Mouse (Mus musculus): ENCODE data around the gene Tuba1c.

The Tuba1c gene

DNA sequence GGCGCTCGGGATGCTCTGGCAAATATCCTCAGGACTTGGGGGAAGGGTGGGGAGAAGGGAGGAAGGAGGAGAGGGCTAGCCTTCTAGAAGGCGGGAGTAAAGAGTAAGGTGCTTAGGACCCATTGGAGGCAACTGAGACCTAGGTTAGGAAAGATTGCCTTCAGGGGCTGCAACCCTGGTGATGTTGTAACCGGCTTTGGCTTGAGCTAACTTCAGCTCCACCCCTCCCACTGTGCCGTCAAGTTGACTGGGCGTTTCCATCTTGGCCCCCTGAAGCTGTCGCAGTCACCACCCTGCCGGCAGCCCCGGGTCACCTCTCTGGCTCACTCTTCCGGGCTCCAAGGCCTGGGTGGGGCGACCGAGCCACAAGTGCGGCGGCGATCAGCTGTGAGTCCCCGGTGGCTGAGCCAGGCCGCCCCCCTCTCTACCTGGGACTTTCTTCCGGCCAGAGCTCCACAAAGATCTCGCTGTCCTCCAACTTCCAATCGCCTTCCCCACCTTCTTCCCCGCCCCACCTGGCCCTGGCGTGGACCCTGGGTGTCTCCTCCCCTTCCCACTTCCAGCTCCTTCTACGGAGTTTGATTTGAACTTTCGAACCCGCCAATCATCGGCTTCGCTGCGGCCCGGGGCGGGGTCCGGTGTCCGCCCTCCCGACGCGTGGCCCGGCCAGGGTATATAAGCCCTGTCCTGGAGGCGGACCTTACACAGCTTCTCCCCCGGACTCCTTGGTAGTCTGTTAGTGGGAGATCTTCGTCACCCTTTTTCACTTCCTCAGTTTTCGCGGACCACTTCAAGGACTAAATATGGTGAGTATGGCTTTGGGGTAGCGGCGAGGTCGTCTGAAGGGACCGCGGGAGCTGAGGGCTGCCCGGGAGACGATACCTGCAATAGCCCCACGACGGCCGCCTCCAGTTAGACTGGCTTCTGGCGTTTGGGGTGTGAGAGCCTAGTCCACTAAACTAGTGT, at the start of gene Tuba1c:
Tuba1c (plus strand) TSS at position 273 of the 966 bp plus-strand sequence.
- peak; percentile 92 to 94 for DNase-seq (ENCODE audit: low spot score in 2 of 2)

DNA sequence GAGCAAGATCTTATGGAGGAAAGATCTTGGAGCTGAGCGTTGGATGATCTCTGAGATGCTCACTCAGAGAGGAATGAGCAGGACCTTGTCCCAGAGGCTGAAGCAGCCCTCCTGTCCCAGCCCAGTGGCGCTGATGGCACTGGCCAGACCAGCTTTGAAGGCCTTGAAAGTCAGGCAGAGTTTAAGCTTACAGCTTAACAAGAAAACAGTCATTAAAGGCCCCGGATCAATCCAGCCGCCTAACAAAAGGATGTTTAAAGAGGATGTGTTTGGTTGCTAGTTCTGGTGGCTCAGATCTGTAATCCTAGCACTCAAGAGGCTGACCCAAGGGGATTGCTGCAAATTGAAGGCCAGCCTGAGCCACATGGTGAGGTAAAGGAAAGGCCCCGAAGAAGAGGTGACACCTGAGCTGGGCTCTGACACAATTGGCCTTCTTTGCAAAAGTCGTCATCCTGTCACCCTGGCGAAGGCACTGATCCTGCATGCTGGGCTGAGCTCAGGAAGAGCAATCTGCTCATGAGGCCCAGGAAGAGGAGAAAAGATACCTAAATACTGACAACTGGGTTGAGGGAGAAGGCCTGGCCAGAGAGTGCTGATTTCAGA, 49.6 kb upstream of the Tuba1c start:
- DNase-seq (ENCODE audit: low spot score in 2 of 2), result no peak

DNA sequence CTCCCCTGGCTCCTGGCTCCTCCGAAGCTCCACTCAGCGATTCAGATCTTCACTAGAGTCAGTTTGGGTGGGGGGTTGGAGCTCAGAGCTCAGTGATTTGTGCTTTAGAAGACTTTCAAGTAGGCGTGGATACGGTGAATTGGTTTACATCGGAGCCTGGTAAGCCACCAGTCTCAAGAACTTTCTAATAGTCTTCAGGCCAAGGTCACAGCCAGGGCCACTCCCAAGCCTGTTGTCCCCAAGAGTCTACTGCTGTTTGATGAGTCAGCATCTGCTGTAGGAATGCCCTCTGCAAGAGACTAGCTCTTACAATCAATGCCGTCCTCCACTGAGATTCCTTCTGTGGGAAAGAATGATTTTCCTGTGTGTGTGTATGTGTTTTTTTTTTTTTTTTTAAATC, 47.6 kb upstream of the Tuba1c start:
- no peak for DNase-seq (ENCODE audit: low spot score in 2 of 2)

DNA sequence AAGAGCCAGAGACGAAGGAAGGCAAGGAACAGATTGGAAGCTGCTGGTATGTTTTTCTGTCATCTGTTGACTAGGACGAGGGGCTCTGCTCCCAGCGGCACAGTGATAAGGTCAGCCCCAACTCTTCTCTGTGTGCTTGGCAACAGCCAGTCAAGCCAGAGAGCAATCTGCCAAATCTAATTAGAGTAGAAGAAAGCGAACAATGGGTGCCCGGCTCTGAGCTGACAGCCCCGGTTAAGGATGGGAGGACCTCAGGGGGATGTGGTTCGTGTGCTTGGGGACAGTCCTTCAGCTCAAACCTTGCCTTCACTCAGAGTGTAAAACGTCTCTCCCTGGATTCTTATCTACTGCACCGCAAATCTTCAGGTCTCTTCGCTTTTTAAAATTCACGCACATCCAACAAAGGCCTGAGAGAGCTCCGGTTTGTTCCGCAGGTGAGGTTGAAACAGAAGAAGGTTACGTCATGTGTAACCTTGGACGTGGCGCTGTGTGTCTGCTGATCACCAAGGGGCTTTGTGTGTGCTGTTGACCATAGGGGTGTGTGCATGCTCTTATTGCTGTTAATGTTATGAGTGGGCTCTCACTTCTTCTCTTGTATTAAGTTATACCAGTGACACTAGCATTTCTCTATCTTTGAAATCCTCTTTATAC, 46.1 kb upstream of the Tuba1c start:
- DNase-seq (ENCODE audit: low spot score in 2 of 2), result no peak

DNA sequence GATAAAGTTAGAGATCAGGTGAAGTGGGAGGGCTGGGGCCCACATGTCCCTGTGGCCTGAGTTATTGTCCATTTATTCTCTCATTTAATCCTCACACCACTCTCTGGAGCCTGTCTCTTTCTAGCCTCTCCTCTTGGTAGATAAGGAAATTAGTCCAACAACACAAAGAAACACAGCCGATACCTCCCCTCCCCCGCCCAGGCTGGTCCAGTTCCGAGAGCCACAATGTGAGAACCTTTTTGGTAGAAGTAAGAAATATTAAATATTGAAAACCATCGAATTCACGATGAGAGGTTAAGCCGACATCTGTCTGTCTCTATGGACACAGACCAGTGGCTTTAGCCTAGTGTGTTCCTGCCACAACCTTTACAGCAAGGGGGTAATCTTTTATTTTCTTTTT, 45.0 kb upstream of the Tuba1c start:
- no peak for DNase-seq (ENCODE audit: low spot score in 2 of 2)

DNA sequence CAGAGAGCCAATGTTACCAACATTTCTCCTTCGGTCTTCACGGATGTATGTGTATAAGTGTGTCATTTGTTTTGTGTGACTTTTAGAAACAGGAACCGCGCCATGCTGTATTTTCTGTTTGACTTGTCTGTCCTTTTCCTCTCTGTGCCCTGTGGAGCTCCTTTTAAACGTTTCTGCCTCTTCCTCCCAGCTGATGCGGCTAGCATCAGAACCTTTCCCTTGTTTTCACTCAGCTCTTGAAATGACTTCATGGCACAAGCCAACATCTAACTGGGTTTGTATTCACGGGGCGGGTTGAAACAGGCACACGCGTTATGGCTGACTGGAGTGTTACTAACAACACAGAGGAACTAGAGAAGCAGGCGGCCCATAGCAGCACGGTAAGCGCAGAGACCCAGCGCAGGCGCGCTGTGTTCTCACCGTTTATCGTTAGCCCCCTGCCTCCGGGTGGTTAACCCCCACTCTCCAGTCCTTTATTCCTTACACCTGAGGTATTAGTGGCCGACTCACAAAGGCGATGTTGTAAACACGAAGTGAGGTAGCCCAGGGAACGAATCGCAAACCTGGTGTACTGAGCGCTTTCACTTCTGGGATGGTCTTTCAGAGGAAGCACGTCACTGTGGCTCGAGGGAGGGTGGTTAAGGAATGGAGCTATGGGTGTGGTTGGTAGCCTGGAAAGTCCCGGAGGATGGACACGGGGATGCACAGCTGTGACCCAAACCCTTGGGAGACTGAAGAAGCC, 44.3 kb upstream of the Tuba1c start:
- DNase-seq (ENCODE audit: low spot score in 2 of 2), result peak; percentile 93 to 97

DNA sequence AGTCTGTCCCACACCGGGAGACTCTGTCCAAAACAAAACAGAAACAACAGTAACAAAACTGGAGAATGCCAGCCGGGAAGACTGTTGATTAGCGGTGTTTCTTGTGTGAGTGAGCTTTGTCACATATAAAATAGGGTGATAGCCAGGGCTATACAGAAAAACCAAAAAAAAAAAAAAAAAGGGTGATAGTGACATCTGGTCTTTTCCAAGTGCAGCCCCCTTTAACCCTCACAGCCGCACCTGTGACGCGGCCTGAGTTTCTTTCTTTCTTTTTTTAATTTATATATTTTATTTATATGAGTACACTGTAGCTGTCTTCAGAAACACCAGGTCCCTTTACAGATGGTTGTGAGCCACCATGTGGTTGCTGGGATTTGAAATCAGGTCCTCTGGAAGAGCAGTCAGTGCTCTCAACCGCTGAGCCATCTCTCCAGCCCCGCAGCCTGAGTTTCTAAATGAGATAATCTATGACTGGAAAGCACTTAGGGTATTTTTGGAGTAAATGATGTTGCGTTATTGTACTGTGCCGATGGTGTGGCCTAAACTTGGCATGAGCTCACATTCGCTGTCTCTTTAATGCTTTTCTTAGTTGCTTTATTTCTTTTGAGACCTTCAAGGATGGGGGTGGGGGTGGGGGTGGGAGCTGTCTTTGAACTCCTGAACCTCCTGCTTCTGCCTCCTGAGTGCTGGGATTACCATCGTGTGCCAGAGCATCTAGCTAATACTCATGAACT, 43.5 kb upstream of the Tuba1c start:
- DNase-seq (ENCODE audit: low spot score in 2 of 2), result no peak

DNA sequence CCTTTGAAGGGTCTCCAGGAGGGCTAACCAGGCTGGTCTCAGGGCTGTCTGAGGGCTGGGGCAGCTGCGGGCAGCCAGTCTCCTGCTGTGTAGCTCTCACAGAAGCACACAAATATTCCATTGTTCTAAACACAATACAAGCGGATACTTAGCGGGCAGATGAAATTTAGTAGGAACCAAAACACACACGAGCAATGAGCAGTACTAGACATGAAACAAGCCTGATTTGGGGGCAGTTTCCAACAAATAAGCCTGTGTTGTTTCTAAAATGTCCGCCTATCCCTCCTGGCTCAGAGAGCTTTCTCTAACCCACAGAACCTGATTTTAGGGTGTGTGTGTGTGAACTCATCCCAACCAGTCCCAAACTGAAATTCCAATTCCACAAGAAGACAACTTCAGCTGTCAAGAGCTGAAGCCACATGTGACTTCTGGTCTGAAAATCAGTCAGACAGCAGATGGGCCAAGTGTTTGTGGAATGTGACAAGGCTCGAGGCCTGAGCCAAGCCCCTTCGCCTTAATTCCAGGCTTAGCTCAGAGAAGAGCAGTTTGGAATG, 42.5 kb upstream of the Tuba1c start:
- peak in 1 of 2 experiments; percentile 52 for DNase-seq (ENCODE audit: low spot score in 2 of 2)

DNA sequence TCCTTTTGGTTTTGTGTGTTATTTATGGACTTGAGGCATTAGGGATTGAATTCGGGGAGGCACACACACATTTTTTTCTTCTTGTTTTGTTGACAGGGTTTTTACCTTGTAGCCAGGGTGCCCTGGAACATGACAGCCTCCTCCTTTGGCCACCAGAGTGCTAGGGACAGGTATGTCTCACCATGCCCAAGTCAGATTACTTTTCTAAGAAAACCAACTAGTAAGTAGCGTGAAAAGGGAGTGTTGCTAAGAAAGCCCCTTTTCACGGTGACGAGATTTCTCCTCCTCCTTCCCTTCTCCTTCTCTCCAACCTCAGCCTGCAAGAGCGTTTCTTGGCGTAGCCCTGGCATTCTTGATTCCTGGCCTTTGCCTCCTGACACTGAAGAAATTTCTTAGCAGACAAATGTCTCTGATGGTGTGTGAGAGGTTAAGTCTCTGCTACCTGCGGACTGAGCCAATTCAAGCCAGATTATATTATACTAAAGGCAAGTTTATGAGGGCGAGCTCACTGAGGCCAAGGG, 42.0 kb upstream of the Tuba1c start:
- no peak for DNase-seq (ENCODE audit: low spot score in 2 of 2)

DNA sequence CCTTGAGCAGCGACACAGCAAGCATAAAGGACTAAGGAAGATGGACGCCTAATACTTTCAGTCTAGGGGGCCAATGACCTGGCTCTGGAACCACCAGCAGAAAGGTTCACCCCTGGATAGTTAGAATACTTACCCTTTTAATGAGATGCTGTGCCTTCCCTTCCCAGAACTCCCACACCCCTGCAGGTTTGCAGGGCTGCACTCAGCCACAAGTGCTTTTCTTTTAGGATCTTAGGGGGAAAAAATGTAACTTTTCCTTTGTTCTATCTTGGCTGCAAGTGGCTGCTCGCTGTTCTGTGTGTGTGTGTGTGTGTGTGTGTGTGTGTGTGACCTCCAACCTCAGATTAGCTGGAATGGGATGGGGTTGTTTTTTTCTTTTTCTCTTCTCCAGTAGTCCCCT, 40.9 kb upstream of the Tuba1c start:
- no peak for DNase-seq (ENCODE audit: low spot score in 2 of 2)

DNA sequence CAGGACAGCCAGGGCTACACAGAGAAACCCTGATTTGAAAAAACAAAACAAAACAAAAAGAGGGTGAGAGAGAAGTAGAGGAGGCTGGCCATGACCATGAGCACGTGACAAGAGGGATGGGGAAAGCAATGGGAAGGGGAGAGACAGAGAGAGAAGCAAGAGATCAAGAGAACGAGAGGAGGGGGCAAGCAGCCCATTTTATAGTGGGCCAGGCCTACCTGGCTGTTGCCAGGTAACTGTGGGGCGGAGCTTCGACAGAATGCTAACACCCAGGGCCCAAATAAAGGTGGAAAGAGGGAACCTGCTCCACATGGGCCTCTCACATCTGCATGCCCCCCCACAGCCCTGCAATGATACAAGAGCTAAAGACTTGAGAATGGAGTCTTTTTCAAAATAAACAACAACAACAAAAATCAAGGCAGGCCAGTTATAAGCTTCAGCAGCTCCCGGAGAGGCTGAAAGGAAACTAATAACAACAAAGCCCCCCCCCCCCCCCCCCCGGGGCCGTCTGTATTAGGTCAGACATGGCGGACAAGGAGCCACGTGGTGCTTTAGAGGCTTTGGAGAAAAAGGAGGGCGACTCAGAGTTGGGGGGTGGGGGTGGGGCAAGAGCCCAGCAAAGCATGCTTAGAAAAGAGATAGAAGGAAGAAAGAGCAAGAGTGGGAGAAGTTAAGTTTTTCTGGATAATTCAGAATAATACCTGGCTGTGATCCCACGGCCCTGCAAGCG, 39.8 kb upstream of the Tuba1c start:
- no peak for DNase-seq (ENCODE audit: low spot score in 2 of 2)

DNA sequence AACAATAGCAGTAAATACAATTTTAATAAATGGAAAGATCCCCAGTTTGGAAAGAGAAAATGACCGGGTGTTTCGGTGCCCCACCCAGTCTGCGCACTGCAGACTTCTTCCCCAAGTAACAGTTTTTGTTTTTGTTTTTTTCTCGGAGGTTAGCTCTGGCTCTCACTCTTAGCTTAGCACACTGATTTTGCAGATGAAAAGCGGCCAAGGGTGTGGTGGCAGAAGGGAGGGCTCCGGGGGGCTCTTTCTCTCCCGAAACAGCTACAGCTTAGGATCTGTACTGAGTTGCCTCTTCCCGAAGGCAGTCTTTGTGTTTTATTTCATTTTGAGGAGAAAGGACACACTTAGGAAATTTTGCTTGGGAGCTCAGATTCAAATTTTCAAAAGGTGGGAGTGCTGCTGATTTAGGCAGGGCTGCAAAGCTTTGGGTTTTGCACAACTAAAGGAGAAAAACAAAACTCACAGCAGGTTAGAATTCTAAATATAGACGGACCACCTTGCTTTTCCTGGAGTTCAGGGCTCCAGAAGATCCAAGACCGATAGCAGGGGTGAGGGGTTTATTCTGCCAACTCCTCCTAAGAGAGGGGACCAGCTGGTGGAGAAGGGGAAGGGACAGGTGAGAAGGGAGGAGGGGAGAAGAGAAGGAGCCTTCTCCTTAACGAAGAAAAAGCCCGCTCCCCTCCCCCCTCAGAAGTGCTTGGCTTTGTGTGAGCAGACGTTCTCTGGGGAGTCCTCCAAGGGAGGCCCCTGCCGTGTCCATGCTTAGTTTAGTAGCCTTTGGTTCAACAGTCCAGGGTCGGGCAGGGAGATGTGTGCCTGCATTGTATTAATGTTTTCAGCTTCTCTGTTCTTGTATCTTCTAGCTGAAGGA, 38.8 kb upstream of the Tuba1c start:
- DNase-seq (ENCODE audit: low spot score in 2 of 2), result peak in 1 of 2 experiments; percentile 27

DNA sequence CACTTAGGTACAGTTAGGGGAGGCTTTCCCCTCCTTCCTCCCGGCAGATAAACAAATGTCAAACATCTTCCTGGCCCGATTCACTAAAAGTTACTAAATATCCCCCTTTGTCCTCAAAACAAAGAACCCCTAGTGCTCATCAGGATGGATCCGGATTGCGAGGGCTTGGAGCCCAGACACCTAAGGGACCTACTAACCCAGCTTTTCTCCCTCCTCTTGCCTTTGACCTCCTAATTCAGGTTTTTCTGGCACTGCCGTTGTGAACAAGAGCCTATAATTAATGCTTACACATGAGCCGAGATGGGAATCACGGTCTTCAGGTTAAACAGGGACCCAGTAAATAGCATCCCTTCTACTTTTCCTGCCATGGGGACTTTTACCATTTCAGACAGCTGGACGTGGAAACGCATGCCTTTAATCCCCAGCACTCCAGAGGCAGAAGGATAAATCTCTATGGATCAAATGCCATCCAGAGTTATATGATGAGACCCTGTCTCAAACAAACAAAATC, 38.1 kb upstream of the Tuba1c start:
- DNase-seq (ENCODE audit: low spot score in 2 of 2), result no peak

DNA sequence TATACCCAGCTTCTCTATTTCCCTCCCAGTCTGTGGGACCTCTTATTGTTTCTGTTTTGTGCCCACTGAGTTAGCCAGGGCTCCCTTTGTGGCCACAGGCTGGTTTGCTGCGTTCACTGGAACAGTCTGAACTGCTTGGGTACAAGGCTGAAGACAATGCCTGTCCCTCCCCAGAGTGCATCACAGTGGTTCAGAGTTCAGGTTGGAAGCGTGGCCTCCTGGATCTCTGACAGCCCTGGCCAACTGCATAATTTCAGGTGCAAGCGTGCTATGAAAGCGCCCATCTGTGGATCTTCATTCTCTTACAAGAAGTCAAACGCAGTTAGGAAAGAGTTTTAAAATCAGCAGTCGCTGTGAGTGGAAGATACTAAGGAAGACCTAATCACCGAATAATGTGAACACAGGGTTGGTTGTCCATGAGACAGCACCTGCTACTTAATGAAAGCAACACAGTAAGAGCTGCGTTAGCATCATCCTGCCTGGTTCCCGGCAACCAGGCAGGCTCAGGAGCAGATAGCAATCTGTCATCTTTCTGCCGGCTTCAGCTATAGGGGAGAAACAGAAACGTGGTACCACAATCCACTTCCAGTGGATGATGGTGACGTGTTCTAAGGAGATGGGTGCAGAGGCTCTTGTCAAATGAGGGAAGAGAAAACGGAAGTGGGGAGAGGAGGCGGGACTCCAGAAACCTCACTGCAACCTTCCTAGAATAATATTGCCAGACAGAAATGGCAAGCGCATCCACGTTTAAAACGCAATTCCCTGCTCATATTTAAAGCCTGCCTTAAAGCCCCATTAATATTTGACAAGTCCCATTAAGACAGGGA, 37.4 kb upstream of the Tuba1c start:
- peak; percentile 73 to 76 for DNase-seq (ENCODE audit: low spot score in 2 of 2)

DNA sequence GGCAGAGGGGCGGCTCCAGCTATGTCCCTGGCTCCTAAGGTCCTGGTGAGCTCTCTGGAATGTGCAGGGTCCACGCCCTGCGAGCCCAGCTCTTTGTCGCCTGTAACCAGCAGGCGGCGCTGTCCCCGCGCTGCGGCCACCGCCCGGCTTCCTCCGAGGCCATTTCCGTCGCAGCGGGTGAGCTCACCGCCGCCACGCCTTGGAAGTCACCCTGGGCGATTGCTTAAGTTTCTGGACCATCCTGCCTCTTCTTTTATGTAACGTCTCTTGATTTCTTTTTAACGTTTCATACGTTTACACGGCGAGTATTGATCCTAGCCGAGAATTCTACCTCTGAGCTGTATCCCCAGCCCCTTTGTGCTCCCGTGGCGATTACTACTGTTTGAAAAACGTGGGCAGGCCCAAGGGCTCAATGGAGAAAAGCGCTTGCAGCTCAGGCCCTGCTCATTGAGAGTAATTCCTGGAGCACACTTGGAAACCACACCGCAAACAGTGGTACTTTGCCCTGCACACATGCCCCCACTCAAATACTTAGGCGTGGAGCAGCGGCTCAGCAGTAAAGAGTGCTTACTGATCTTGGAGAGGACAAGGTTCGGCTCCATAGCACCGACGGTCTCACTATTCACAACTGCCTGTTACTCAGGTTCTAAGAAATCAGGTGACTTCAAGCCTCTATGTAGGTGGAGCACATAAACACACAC, 36.4 kb upstream of the Tuba1c start:
- peak; percentile 95 to 96 for DNase-seq (ENCODE audit: low spot score in 2 of 2)

DNA sequence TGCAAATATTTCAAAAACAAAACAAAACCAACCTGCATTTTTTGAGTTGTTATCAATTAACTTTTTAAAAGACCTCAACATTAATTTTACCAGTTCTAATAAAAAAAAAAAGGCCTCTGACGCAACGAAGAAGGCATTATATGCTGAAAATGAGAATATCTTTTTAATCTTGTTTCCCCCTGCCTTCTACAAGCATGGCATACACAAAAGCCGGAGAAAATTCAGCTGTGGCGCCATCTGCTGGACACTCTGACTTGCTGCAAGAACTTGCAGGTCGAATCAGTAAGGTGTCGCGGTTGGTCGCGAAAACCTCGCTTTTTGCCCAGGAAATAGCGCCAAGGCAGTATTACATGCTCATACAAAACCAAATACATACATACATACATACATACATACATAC, 35.8 kb upstream of the Tuba1c start:
- peak; percentile 73 to 82 for DNase-seq (ENCODE audit: low spot score in 2 of 2)

DNA sequence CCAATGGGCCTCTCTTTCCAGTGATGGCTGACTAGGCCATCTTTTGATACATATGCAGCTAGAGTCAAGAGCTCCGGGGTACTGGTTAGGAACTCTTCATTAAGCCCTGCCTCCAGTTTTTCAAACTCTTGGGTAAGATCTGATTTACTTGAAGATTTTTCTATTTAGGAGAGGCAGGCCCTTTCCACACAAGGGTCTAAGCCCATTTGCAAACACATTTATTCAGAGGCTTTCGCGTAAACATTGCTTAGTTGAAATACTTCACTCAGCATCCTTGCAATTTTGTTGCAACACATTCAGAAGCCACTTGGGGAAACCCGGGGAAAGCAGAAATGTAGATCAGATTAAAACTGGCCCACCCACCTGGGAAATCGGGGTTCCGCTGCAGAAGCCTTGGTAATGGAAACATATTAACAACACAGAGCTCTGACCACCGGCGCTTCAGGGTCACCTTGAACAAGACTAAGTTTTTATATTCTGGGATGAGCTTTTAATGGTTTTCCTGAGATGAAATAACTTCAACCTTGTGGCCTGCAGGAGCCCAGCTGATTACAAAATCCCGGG, 34.7 kb upstream of the Tuba1c start:
- DNase-seq (ENCODE audit: low spot score in 2 of 2), result no peak
